Mouse (Mus musculus) forebrain, postnatal 0 days (tissue): ENCODE measurements around the gene Abcg4. TPM values are rescaled to one million over a fixed set of nuclear protein-coding genes. Genes with fewer than 3 reads are reported as not detected.

Experiments
- ATAC-seq: fragments of 200-750 bp; cut with Nextera tagmentation; 2 replicates; pipeline ENCODE4 v1.8.0; 2017; ENCODE audit warnings: mild to moderate bottlenecking, moderate library complexity
- DNase-seq: peaks from one replicate; pipeline ENCODE4 v3.0.0-alpha.2; 2015
- H3K27ac ChIP-seq: fragments of 300-500 bp; sonication (generic); 2 replicates; pipeline ENCODE4 v1.5.1; 2014; ENCODE audit warnings: low read depth, mild to moderate bottlenecking, antibody characterized with exemption, low read length, moderate library complexity, mixed read lengths
- H3K27me3 ChIP-seq: fragments of 300-500 bp; sonication (generic); 2 replicates; pipeline ENCODE4 v1.6.1; 2014; ENCODE audit warnings: mild to moderate bottlenecking, low read length, mixed read lengths; ENCODE audit not compliant: insufficient read depth
- H3K36me3 ChIP-seq: fragments of 300-500 bp; sonication (generic); 2 replicates; pipeline ENCODE4 v1.6.1; 2014; ENCODE audit warnings: mild to moderate bottlenecking, moderate library complexity; ENCODE audit not compliant: insufficient read depth
- H3K4me1 ChIP-seq: fragments of 300-500 bp; sonication (generic); 2 replicates; pipeline ENCODE4 v1.6.1; 2014; ENCODE audit warnings: antibody characterized with exemption; ENCODE audit not compliant: insufficient read depth
- H3K4me2 ChIP-seq: fragments of 300-500 bp; sonication (generic); 2 replicates; pipeline ENCODE4 v1.6.1; 2014; ENCODE audit warnings: low read depth, mild to moderate bottlenecking, moderate library complexity
- H3K4me3 ChIP-seq: fragments of 300-500 bp; sonication (generic); 2 replicates; pipeline ENCODE4 v1.5.1; 2014; ENCODE audit warnings: low read depth, low read length, mixed read lengths
- H3K9ac ChIP-seq: fragments of 300-500 bp; sonication (generic); 2 replicates; pipeline ENCODE4 v1.6.1; 2014; ENCODE audit warnings: mild to moderate bottlenecking
- H3K9me3 ChIP-seq: fragments of 300-500 bp; sonication (generic); 2 replicates; pipeline ENCODE4 v1.6.1; 2016; ENCODE audit warnings: low read length
- CTCF ChIP-seq: sonication (generic); IDR thresholded peaks from 2 replicates; pipeline ENCODE4 v1.5.1; 2016; ENCODE audit warnings: antibody characterized with exemption, control low read depth, low read depth
- whole genome bisulfite sequencing: fragments of 180-500 bp; shearing (Covaris S2); extraction: QIAGEN DNeasy Blood & Tissue Kit; methylation state at CpG from one replicate; pipeline ENCODE4 v1.1.7; 2014; 5-methylcytosine and 5-hydroxymethylcytosine counted together
- polyA plus RNA-seq: library from polyadenylated mRNA; unstranded; fragments of >200 nt; fragmentation: Nextera tagmentation; extraction: Ambion mirVana; gene quantifications from 2 replicates; pipeline ENCODE4 v1.2.1, GENCODE M21; 2015
- total RNA-seq: library from RNA; depleted of rRNA; stranded (reverse); fragments of >200 nt; gene quantifications from 2 replicates; pipeline ENCODE4 v1.2.3, GENCODE M21; 2014

Gene Abcg4
- total and polyA plus RNA-seq, 2 experiments from 2014 or later, result 20.4 to 45.2 TPM

- H3K27me3 ChIP-seq, result no peaks in the 10 kb centered on the region
- no peaks in the 10 kb centered on the region for H3K9me3 ChIP-seq
- no peak overlapping the region for H3K9ac ChIP-seq
- H3K36me3 ChIP-seq, result peaks cover 10% of the 10 kb centered on the region
- H3K4me2 ChIP-seq, result no peak overlapping the region
- H3K4me1 ChIP-seq, result peaks cover 4% of the 10 kb centered on the region
- DNase-seq (no peak), ATAC-seq (no peak)
- H3K4me3 ChIP-seq, result no peak overlapping the region
- WGBS, result 87% methylated on average over 3 of the region's 3 CpGs
- TF ChIP-seq CTCF, result peak; percentile 60
- no peak overlapping the region for H3K27ac ChIP-seq
These were observed 19.3 kb downstream of the Abcg4 start for GRCm38 (mm10) chr9:44269077-44269476.

GRCm38 (mm10) chr9:44268432-44268831 is 20.0 kb downstream of the Abcg4 start, which contains the start of gene Nlrx1:
Gene Nlrx1 (minus strand): TSS chr9:44268599.
- Histone ChIP-seq H3K36me3 (peaks cover 3% of the 10 kb centered on the region; the same call in 1 of the 2 replicates), H3K27ac (peak within 1 kb of the TSS; percentile 76), H3K9me3 (no peaks in the 10 kb centered on the region), H3K4me3 (peak within 1 kb of the TSS; percentile 33), H3K27me3 (no peaks in the 10 kb centered on the region), H3K4me1 (peaks cover 4% of the 10 kb centered on the region), H3K4me2 (peak within 1 kb of the TSS; percentile 66), H3K9ac (peak within 1 kb of the TSS; percentile 59)
- no peak for ATAC-seq
- WGBS, result 79% methylated on average over 6 of the region's 6 CpGs
- TF ChIP-seq CTCF, result no peak
- no peak for DNase-seq

GRCm38 (mm10) chr9:44268027-44268360 is 20.4 kb downstream of the Abcg4 start:
- Histone ChIP-seq H3K4me2 (peak overlapping the region; percentile 66), H3K4me1 (peaks cover 4% of the 10 kb centered on the region), H3K4me3 (peak overlapping the region; percentile 33), H3K27me3 (no peaks in the 10 kb centered on the region), H3K36me3 (no peaks in the 10 kb centered on the region), H3K9me3 (no peaks in the 10 kb centered on the region), H3K27ac (peak overlapping the region; percentile 76), H3K9ac (peak overlapping the region; percentile 59)
- ATAC-seq (peak; percentile 74), DNase-seq (peak; percentile 77)
- peak; percentile 62 for TF ChIP-seq CTCF
- WGBS, result 6% methylated on average over 25 of the region's 28 CpGs

GRCm38 (mm10) chr9:44267319-44268026 is 20.9 kb downstream of the Abcg4 start:
- H3K9me3 ChIP-seq, result no peaks in the 10 kb centered on the region
- DNase-seq, result no peak
- H3K27ac ChIP-seq, result peak overlapping the region; percentile 76
- no peaks in the 10 kb centered on the region for H3K36me3 ChIP-seq
- H3K9ac ChIP-seq, result peak overlapping the region; percentile 59
- peak; percentile 30; the same call in 1 of the 2 replicates for TF ChIP-seq CTCF
- peaks cover 4% of the 10 kb centered on the region for H3K4me1 ChIP-seq
- ATAC-seq, result peak; percentile 29
- no peaks in the 10 kb centered on the region for H3K27me3 ChIP-seq
- H3K4me3 ChIP-seq, result peak overlapping the region; percentile 33
- H3K4me2 ChIP-seq, result peak overlapping the region; percentile 66
- 5% methylated on average over 21 of the region's 23 CpGs for WGBS

GRCm38 (mm10) chr9:44266478-44267226 is 21.8 kb downstream of the Abcg4 start:
- peaks cover 4% of the 10 kb centered on the region for H3K4me1 ChIP-seq
- H3K4me2 ChIP-seq, result 0 out of 2 replicates have a peak overlapping the region, but pooled peaks have one; percentile 1
- H3K27ac ChIP-seq, result peak overlapping the region; percentile 67
- peak; percentile 25 for ATAC-seq
- 35% methylated on average over 8 of the region's 8 CpGs for WGBS
- TF ChIP-seq CTCF, result no peak
- no peak overlapping the region for H3K4me3 ChIP-seq
- no peaks in the 10 kb centered on the region for H3K9me3 ChIP-seq
- no peaks in the 10 kb centered on the region for H3K27me3 ChIP-seq
- 0 out of 2 replicates have a peak overlapping the region, but pooled peaks have one; percentile 4 for H3K9ac ChIP-seq
- peak; percentile 48 for DNase-seq
- no peaks in the 10 kb centered on the region for H3K36me3 ChIP-seq

- no peak for DNase-seq
- no peaks in the 10 kb centered on the region for H3K36me3 ChIP-seq
- no peak overlapping the region for H3K4me2 ChIP-seq
- peaks cover 4% of the 10 kb centered on the region; the same call in 1 of the 2 replicates for H3K4me1 ChIP-seq
- ATAC-seq, result no peak
- no peaks in the 10 kb centered on the region for H3K27me3 ChIP-seq
- H3K9ac ChIP-seq, result no peak overlapping the region
- no peaks in the 10 kb centered on the region for H3K9me3 ChIP-seq
- WGBS, result 88% methylated on average over 14 of the region's 14 CpGs
- TF ChIP-seq CTCF, result no peak
- no peak overlapping the region for H3K4me3 ChIP-seq
- H3K27ac ChIP-seq, result no peak overlapping the region
These were observed 27.0 kb downstream of the Abcg4 start for GRCm38 (mm10) chr9:44261388-44261787.

- Histone ChIP-seq H3K9me3 (no peaks in the 10 kb centered on the region), H3K4me2 (no peak overlapping the region), H3K27me3 (no peaks in the 10 kb centered on the region), H3K27ac (no peak overlapping the region), H3K36me3 (no peaks in the 10 kb centered on the region), H3K9ac (no peak overlapping the region), H3K4me3 (no peak overlapping the region), H3K4me1 (peaks cover 8% of the 10 kb centered on the region)
- DNase-seq, result no peak
- 77% methylated on average over 10 of the region's 10 CpGs for WGBS
- no peak for TF ChIP-seq CTCF
- no peak for ATAC-seq
These were observed 29.4 kb downstream of the Abcg4 start for GRCm38 (mm10) chr9:44259014-44259413.
